Mouse (Mus musculus) gastrocnemius, postnatal 25 days (tissue): Measurements from ENCODE around the gene Vmn1r69. TPM values are rescaled to one million over a fixed set of nuclear protein-coding genes. Genes with fewer than 3 reads are reported as not detected.

Source experiments
- DNase-seq: peaks from one replicate; pipeline ENCODE4 v3.0.0; 2022
- long read RNA-seq, 2 experiments: library from polyadenylated mRNA; stranded (forward); transcript quantifications; one replicate each; pipeline ENCODE4 v2.0.0; 2021
- total RNA-seq, 2 experiments: library from RNA; stranded (reverse); gene quantifications; 1 replicate in 1 of 2; 2 replicates in 1 of 2; pipeline ENCODE4 v1.2.3; 2021

The Vmn1r69 gene
- not detected for total RNA-seq
- long read RNA-seq, experiment 1: 0 reads
- long read RNA-seq, experiment 2: 0 reads

GRCm38 (mm10) chr7:10613559-10613958 is at the start of gene Vmn1r69:
TSS of gene Vmn1r69 (minus strand) at chr7:10613659.
- no peak for DNase-seq

GRCm38 (mm10) chr7:10631232-10631631 is 17.8 kb upstream of the Vmn1r69 start, which contains the start of gene Vmn1r70:
TSS of gene Vmn1r70 (plus strand) at chr7:10631532.
- DNase-seq: no peak

GRCm38 (mm10) chr7:10558385-10558784 is 55.1 kb downstream of the Vmn1r69 start, which contains the start of gene Vmn1r68:
TSS of gene Vmn1r68 (minus strand) at chr7:10558485.
- no peak for DNase-seq

Other genes starting within 250 kb of the Vmn1r69 start
- not detected for gene Vmn1r67, start 170.3 kb downstream of the Vmn1r69 start, total RNA-seq
- gene Zik1, start 118.3 kb downstream of the Vmn1r69 start, total RNA-seq: 1 to 10 TPM; 1.1 to 1.2 TPM
- not detected for gene Vmn1r68, start 55.2 kb downstream of the Vmn1r69 start, total RNA-seq
- gene Vmn1r70, start 17.9 kb upstream of the Vmn1r69 start, total RNA-seq: not detected
- not detected for gene Nlrp4b, start 74.1 kb upstream of the Vmn1r69 start, total RNA-seq
- not detected for gene Vmn1r71, start 140.7 kb upstream of the Vmn1r69 start, total RNA-seq